Mouse (Mus musculus) layer of hippocampus, adult 2 months (tissue): ENCODE results near the gene Trpc5os. TPM values are rescaled to one million over a fixed set of nuclear protein-coding genes. Genes with fewer than 3 reads are reported as not detected.

Experiments used
- DNase-seq, 2 experiments: peaks; one replicate each; pipeline ENCODE4 v3.0.0; 2022; ENCODE audit warnings: low spot score in 2 of 2
- H3K27ac ChIP-seq: fragments of 200-600 bp; 2 replicates; pipeline ENCODE4 v1.8.1; 2022
- H3K4me3 ChIP-seq: fragments of 200-600 bp; 2 replicates; pipeline ENCODE4 v1.8.1; 2022; ENCODE audit warnings: mild to moderate bottlenecking
- CTCF ChIP-seq: fragments of 200-600 bp; conservative IDR thresholded peaks from 2 replicates; pipeline ENCODE4 v1.8.1; 2022; ENCODE audit warnings: antibody characterized with exemption, mild to moderate bottlenecking, moderate library complexity
- long read RNA-seq, 2 experiments: library from polyadenylated mRNA; stranded (forward); transcript quantifications; one replicate each; pipeline ENCODE4 v2.0.0; 2021; ENCODE audit warnings: borderline mapping rate in 2 of 2
- total RNA-seq, 2 experiments: library from RNA; stranded (reverse); gene quantifications; 2 replicates each; pipeline ENCODE4 v1.2.3; 2021

Trpc5os gene
- total RNA-seq: not detected
- long read RNA-seq, experiment 1: 0 reads
- long read RNA-seq, experiment 2: 0 reads

DNA sequence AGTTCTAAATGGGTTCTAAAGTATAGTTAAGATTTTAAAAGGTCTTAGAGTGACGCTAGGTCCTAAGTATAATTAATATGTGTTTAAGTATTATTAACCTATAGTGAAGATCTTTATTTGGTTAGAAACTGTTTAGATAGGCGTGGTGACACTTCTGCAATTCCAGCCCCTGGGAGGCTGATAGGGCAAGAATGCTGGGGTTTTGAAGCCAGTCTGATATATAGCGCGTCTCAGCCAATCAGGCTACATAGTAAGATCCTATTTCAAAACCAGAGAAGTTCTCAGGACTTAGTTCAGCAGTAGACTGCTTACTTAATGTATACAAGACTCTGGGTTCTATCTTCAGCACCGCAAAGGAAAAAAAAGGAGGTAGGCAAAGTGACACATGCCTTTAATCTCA, at the start of gene Trpc5os:
TSS of gene Trpc5os (plus strand) at position 301 of the 400 bp plus-strand sequence.
- DNase-seq: no peak
- Histone ChIP-seq H3K4me3 (no peak within 1 kb of the TSS), H3K27ac (no peak within 1 kb of the TSS)
- TF ChIP-seq CTCF: no peak

GRCm38 (mm10) chrX:144408036-144408435, 48.3 kb upstream of the Trpc5os start:
- no peak overlapping the region for H3K4me3 ChIP-seq
- no peak overlapping the region for H3K27ac ChIP-seq
- TF ChIP-seq CTCF: no peak
- no peak for DNase-seq

DNA sequence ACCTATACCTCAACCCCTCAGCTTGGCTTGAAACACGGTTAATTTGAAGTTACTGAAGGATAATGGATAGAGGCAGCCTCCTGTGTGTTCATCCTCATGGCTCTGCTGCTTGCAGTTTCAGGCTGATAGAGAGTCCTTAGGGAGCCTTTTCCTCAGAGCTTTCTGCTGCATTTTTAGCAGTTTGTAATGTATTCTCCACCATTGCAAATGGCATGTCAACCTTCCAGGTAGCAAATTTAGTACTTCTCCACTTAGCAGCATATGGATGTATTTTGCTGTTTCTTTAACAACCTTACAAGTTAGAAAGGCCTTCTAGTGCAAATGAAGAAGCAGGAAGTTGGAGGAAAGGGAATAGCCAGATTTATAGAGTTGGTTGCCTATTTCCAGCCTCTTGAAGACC, 36.1 kb upstream of the Trpc5os start:
- H3K27ac ChIP-seq: no peak overlapping the region
- TF ChIP-seq CTCF: no peak
- no peak overlapping the region for H3K4me3 ChIP-seq
- no peak for DNase-seq

- Histone ChIP-seq H3K4me3 (no peak overlapping the region), H3K27ac (no peak overlapping the region)
- no peak for DNase-seq
- no peak for TF ChIP-seq CTCF
Observed at GRCm38 (mm10) chrX:144421091-144421490, 35.3 kb upstream of the Trpc5os start.

- no peak for TF ChIP-seq CTCF
- no peak for DNase-seq
- H3K4me3 ChIP-seq: no peak overlapping the region
- no peak overlapping the region for H3K27ac ChIP-seq
Observed at GRCm38 (mm10) chrX:144423848-144424247, 32.5 kb upstream of the Trpc5os start.

DNA sequence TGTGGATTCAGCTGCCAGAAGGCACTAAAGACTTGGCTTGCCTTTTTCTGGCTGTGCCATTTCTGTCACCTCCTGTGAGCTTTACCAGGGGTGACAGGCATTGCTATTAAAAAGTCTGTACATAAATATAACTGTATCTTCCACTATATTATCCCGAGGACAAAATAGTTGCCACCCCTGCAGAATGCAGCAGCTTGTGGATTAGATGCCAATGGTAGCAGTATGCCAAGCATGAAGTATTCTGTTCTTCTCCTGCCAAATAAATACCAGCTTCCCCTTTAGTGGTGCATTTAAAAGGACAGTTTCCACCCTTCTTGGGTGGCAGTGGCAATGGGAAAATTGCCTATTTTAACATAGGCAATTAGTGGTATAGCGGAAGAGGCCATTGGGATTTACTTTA, 8.0 kb downstream of the Trpc5os start:
- no peak for TF ChIP-seq CTCF
- DNase-seq: peak in 1 of 2 experiments; percentile 10
- Histone ChIP-seq H3K27ac (no peak overlapping the region), H3K4me3 (no peak overlapping the region)

DNA sequence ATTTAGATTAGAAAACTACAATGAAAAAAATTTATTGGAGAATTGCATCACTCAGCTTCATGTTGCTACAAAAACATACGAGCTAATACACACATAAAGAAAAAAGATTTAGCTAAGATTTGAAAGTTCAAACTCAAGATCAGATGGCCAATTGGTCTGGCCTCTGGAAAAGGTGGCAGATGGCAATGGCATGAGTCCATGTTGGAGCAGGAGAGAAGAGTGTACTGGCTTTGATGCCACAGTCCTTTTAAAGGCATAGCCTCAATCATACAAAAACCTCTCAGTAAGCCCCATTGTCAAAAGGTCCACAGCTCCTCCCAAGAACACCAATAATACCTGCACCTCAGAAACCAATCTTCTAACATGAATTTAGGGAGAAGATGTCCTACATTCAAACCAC, 35.0 kb downstream of the Trpc5os start:
- Histone ChIP-seq H3K4me3 (no peak overlapping the region), H3K27ac (no peak overlapping the region)
- no peak for TF ChIP-seq CTCF
- no peak for DNase-seq

DNA sequence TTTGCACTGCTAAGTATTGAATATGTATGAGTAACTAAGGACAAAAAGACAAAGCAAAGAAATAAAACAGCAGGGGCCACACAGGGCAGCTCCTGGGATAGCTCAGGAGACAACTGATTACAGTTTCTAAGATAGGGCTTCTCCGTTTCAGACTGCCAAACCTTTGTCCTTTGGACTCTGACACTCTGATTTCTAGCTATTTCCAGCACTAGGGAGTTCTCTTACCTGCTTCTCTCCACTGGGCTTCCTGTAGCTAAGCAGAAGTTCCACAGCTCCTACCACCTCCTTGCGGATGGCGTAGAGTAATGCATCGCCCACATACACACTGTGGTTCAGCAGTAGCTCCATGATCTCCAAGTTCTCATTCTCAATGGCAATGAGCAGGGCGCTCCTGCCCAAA, 66.9 kb downstream of the Trpc5os start:
- TF ChIP-seq CTCF: no peak
- no peak overlapping the region for H3K4me3 ChIP-seq
- no peak for DNase-seq
- H3K27ac ChIP-seq: no peak overlapping the region

GRCm38 (mm10) chrX:144526042-144526441, 69.7 kb downstream of the Trpc5os start:
- Histone ChIP-seq H3K4me3 (no peak overlapping the region), H3K27ac (no peak overlapping the region)
- no peak for DNase-seq
- TF ChIP-seq CTCF: no peak

Other genes starting within 250 kb of the Trpc5os start
- gene Alg13, start 138.8 kb upstream of the Trpc5os start, total RNA-seq: 10 to 100 TPM; 10.0 to 10.5 TPM
- gene Trpc5, start 231.6 kb downstream of the Trpc5os start, total RNA-seq: 10 to 100 TPM; 32.4 to 34.9 TPM
- 1 to 10 TPM; 3.1 to 4.3 TPM for gene Rtl4, start 232.3 kb downstream of the Trpc5os start, total RNA-seq